ENCODE assay signal across 13 mouse cellular contexts in the genomic region with DNA sequence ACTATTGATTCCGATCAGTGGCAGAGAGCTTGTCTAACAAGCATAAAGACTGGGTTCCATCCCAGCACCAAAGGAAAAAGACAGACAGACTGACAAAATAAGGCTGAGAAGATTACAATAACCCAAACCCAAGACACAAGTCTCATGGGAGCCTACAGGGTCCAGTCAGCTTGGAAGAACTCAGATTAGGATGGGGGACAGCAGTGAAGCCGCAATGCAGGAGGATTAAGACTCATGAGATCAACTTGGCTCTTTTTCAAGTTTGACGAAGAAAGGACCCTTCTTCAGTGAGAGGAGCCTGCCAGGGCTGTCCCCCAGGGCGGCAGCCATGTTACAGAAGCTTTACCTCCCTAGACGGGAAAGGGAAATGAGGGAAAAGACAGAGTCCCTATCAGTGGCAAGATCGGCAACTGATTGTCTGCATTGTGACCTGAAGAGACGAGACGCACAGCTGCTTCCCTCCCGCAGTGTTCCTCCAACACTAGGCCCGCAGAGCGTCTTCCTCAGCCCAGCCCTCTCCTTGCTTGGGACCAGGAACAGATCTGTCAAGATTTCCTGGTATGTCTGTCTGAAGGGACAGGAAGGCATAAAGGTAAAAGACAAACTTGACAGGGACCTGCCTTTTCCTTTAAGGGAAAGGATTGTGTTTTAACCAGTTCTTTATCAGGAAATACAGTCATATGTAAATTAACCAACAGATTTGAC. TPM values are rescaled to one million over a fixed set of nuclear protein-coding genes. Genes with fewer than 3 reads are reported as not detected.
DNase-seq lines count a peak whose midpoint lies in the region; ATAC-seq and TF ChIP-seq lines count a peak whose summit lies in the region.
"Had no signal": no experiment of that assay in that cellular context is flagged by ENCODE, and none has a peak within 500 bp of the region (broad histone marks: within the 10 kb centered on the region; RNA-seq: fewer than 3 reads in every experiment).

No protein-coding gene starts in this region.

- H3K27me3 ChIP-seq in kidney, embryonic 15.5 days = no peaks in the 10 kb centered on the region
- no peaks in the 10 kb centered on the region for H3K27me3 ChIP-seq in limb, embryonic 15.5 days

- 66% methylated on average over 11 of the region's 11 CpGs for WGBS in kidney, embryonic 15.5 days
- WGBS in limb, embryonic 15.5 days = 64% methylated on average over 11 of the region's 11 CpGs

- no peak overlapping the region for H3K4me2 ChIP-seq in kidney, embryonic 15.5 days
- no peak overlapping the region for H3K4me2 ChIP-seq in limb, embryonic 15.5 days
- H3K4me2 ChIP-seq: liver, embryonic 11.5 days had no signal

- H3K9me3 ChIP-seq in kidney, embryonic 15.5 days (replicated peaks) = no peaks in the 10 kb centered on the region
- no peaks in the 10 kb centered on the region for H3K9me3 ChIP-seq in ES-E14 (ENCODE audit: control insufficient read depth, insufficient read depth, low read depth, low read length)
- no peaks in the 10 kb centered on the region for H3K9me3 ChIP-seq in limb, embryonic 15.5 days

- H3K27ac ChIP-seq in kidney, embryonic 15.5 days = 0 out of 2 replicates have a peak overlapping the region, but pooled peaks have one; percentile 22
- 0 out of 2 replicates have a peak overlapping the region, but pooled peaks have one; percentile 0 for H3K27ac ChIP-seq in ES-E14 (ENCODE audit: insufficient read depth, low read depth, low read length, poor library complexity, severe bottlenecking)
- H3K27ac ChIP-seq in cortical plate, adult 2 months (ENCODE audit: insufficient read depth, low read length) = peak overlapping the region; percentile 33; the same call in 1 of the 2 replicates
- peak overlapping the region; percentile 30; the same call in 1 of the 2 replicates for H3K27ac ChIP-seq in limb, embryonic 15.5 days
- H3K27ac ChIP-seq: macrophage had no signal

- H3K36me3 ChIP-seq in kidney, embryonic 15.5 days = peaks cover 71% of the 10 kb centered on the region
- no peaks in the 10 kb centered on the region; the same call in 1 of the 2 replicates for H3K36me3 ChIP-seq in ES-E14 (ENCODE audit: control insufficient read depth, insufficient read depth, low read length, poor library complexity, severe bottlenecking)
- peaks cover 64% of the 10 kb centered on the region for H3K36me3 ChIP-seq in limb, embryonic 15.5 days

- H3K4me1 ChIP-seq in kidney, embryonic 15.5 days = 0 out of 2 replicates have a peak, but pooled peaks cover 2% of the 10 kb centered on the region
- peaks cover 2 to 4% of the 10 kb centered on the region in 2 experiments for H3K4me1 ChIP-seq in ES-E14 (ENCODE audit: control insufficient read depth in 2 of 2, insufficient read depth in 2 of 2, low read length in 2 of 2, poor library complexity in 1 of 2)
- peaks cover 4% of the 10 kb centered on the region; the same call in 1 of the 2 replicates for H3K4me1 ChIP-seq in cortical plate, adult 2 months (ENCODE audit: control insufficient read depth, insufficient read depth, low read length)
- H3K4me1 ChIP-seq in limb, embryonic 15.5 days = 0 out of 2 replicates have a peak, but pooled peaks cover 13% of the 10 kb centered on the region

- no peak overlapping the region for H3K4me3 ChIP-seq in kidney, embryonic 15.5 days (replicated peaks)
- H3K4me3 ChIP-seq in ES-E14 (ENCODE audit: insufficient read depth in 1 of 2, low read depth in 1 of 2, low read length in 2 of 2, poor library complexity in 1 of 2, severe bottlenecking in 1 of 2) = no peak overlapping the region
- H3K4me3 ChIP-seq in cortical plate, adult 2 months (ENCODE audit: insufficient read depth, low read length) = no peak overlapping the region
- no peak overlapping the region for H3K4me3 ChIP-seq in limb, embryonic 15.5 days

- no peak for TF ChIP-seq POLR2A in cortical plate, adult 2 months (IDR thresholded peaks at IDR 0.05; ENCODE audit: extremely low read depth, insufficient read depth, low read length)

- no peak overlapping the region for H3K9ac ChIP-seq in kidney, embryonic 15.5 days
- H3K9ac ChIP-seq in ES-E14 (ENCODE audit: insufficient read depth, low read depth, low read length, poor library complexity, severe bottlenecking) = no peak overlapping the region
- H3K9ac ChIP-seq in limb, embryonic 15.5 days = no peak overlapping the region

- DNase-seq in kidney, postnatal 4 days = no peak
- DNase-seq in ES-E14 (ENCODE audit: low read depth, low spot score) = no peak
- DNase-seq in thymus, postnatal 4 days = no peak
- DNase-seq in left cerebral cortex, adult 11 months (ENCODE audit: low spot score) = no peak
- DNase-seq: heart, adult 11 months; kidney, adult 18-20 months; layer of hippocampus, adult 9-11 months; thymus, postnatal 36 days had no signal

- in situ Hi-C loops in ES-E14 (cut with MboI; ENCODE audit: low sequenced_read_pairs in 2 of 2, unreplicated experiment in 2 of 2) = no loop called here

- ATAC-seq in kidney, embryonic 15.5 days (replicated peaks; ENCODE audit: low FRiP score) = no peak
- ATAC-seq in limb, embryonic 15.5 days (ENCODE audit: insufficient number of reproducible peaks, low FRiP score, low TSS enrichment, low read depth) = no peak

- no peak for TF ChIP-seq CTCF in cortical plate, adult 2 months (IDR thresholded peaks at IDR 0.05; ENCODE audit: extremely low read depth, insufficient read depth, low read length)

TF ChIP-seq in ES-E14, 5 proteins besides CTCF, POLR2A, EP300 and RAD21:
- TF ChIP-seq ZC3H11A (IDR thresholded peaks at IDR 0.05; ENCODE audit: borderline replicate concordance, low read depth, low read length) = no peak
- TF ChIP-seq CHD2 (IDR thresholded peaks at IDR 0.05; ENCODE audit: low read depth, low read length) = no peak
- no peak for TF ChIP-seq HCFC1 (IDR thresholded peaks at IDR 0.05; ENCODE audit: borderline replicate concordance, insufficient read depth, low read length)
- TF ChIP-seq MAFK (IDR thresholded peaks at IDR 0.05; ENCODE audit: insufficient read depth, low read depth, low read length) = no peak
- no peak for TF ChIP-seq ZNF384 (IDR thresholded peaks at IDR 0.05; ENCODE audit: low read depth, low read length)

RNA-seq across cellular contexts. Expression of gene Ten1, which starts 11.3 kb away (rescaled TPM):
- 75.6 and 79.4 TPM in 2 replicates for polyA plus RNA-seq in kidney, embryonic 15.5 days (2015; fragmentation: Nextera tagmentation; extraction: Ambion mirVana)
- total RNA-seq in ES-E14 (2012; rRNA removed) = 17.0 and 19.1 TPM in 2 replicates
- polyA plus RNA-seq in cortical plate, adult 2 months (2012; rRNA removed) = 55.5 and 56.1 TPM in 2 replicates
- 80.8 and 86.6 TPM in 2 replicates for polyA plus RNA-seq in limb, embryonic 15.5 days (2015; fragmentation: Nextera tagmentation; extraction: Ambion mirVana)

RNA-seq across cellular contexts. Expression of gene Acox1, which starts 11.5 kb away (rescaled TPM):
- 32.6 and 35.9 TPM in 2 replicates for polyA plus RNA-seq in kidney, embryonic 15.5 days (2015; fragmentation: Nextera tagmentation; extraction: Ambion mirVana)
- 11.2 and 16.5 TPM in 2 replicates for total RNA-seq in ES-E14 (2012; rRNA removed)
- 128 and 136 TPM in 2 replicates for polyA plus RNA-seq in cortical plate, adult 2 months (2012; rRNA removed)
- polyA plus RNA-seq in limb, embryonic 15.5 days (2015; fragmentation: Nextera tagmentation; extraction: Ambion mirVana) = 31.3 and 32.0 TPM in 2 replicates

RNA-seq across cellular contexts. Expression of gene Fbf1, which starts 19.4 kb away (rescaled TPM):
- polyA plus RNA-seq in kidney, embryonic 15.5 days (2015; fragmentation: Nextera tagmentation; extraction: Ambion mirVana) = 37.4 and 41.4 TPM in 2 replicates
- total RNA-seq in ES-E14 (2012; rRNA removed) = 29.4 and 32.1 TPM in 2 replicates
- 103 and 109 TPM in 2 replicates for polyA plus RNA-seq in cortical plate, adult 2 months (2012; rRNA removed)
- polyA plus RNA-seq in limb, embryonic 15.5 days (2015; fragmentation: Nextera tagmentation; extraction: Ambion mirVana) = 36.4 and 38.3 TPM in 2 replicates

RNA-seq across cellular contexts. Expression of gene Mrpl38, which starts 48.7 kb away (rescaled TPM):
- polyA plus RNA-seq in kidney, embryonic 15.5 days (2015; fragmentation: Nextera tagmentation; extraction: Ambion mirVana) = 102 and 112 TPM in 2 replicates
- 81.1 and 81.3 TPM in 2 replicates for total RNA-seq in ES-E14 (2012; rRNA removed)
- 34.6 and 34.7 TPM in 2 replicates for polyA plus RNA-seq in cortical plate, adult 2 months (2012; rRNA removed)
- polyA plus RNA-seq in limb, embryonic 15.5 days (2015; fragmentation: Nextera tagmentation; extraction: Ambion mirVana) = 83.9 and 85.5 TPM in 2 replicates

RNA-seq across cellular contexts. Expression of gene Evpl, which starts 50.5 kb away (rescaled TPM):
- polyA plus RNA-seq in kidney, embryonic 15.5 days (2015; fragmentation: Nextera tagmentation; extraction: Ambion mirVana) = 2.8 and 2.9 TPM in 2 replicates
- total RNA-seq in ES-E14 (2012; rRNA removed) = 2.9 and 4.5 TPM in 2 replicates
- 0.91 and 1.0 TPM in 2 replicates for polyA plus RNA-seq in cortical plate, adult 2 months (2012; rRNA removed)
- polyA plus RNA-seq in limb, embryonic 15.5 days (2015; fragmentation: Nextera tagmentation; extraction: Ambion mirVana) = 43.2 and 46.4 TPM in 2 replicates
- polyA plus RNA-seq: macrophage had no signal
